In the genomic region with DNA sequence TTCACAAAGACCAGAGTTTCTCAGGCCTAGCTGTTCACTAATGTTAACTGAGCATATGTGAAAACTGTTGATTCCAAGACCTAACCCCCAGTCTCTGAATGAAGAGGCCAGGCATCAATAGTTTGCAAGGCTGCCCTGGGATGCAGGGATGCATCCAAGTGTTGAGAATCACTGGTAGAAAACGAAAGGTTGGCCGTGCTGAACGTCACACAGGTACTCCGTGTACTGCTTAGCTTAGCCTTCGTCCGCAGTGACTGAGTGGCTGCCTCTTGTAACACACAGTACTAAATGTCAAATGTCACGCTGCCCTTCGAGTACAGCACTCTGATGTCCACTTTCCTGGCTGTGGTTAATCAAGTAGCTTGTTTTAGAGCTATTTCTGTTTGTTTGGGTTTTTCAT, we compare ENCODE assay signal across 20 mouse cellular contexts. TPM values are rescaled to one million over a fixed set of nuclear protein-coding genes. Genes with fewer than 3 reads are reported as not detected.
"Had no signal": no experiment of that assay in that cellular context is flagged by ENCODE, and none has a peak within 500 bp of the region (broad histone marks: within the 10 kb centered on the region; RNA-seq: fewer than 3 reads in every experiment).

No protein-coding gene starts in this region.

- H3K36me3 ChIP-seq: lung, embryonic 15.5 days; midbrain, embryonic 10.5 days; midbrain, embryonic 12.5 days; neural tube, embryonic 13.5 days; neural tube, embryonic 15.5 days had no signal

- H3K9me3 ChIP-seq: lung, embryonic 15.5 days; midbrain, embryonic 10.5 days; midbrain, embryonic 12.5 days; neural tube, embryonic 13.5 days; neural tube, embryonic 15.5 days had no signal

- ATAC-seq: midbrain, embryonic 16.5 days had no signal

- DNase-seq: lung, adult 2 months; lung, postnatal 14 days; midbrain, embryonic 14.5 days; retina, postnatal 1 day; right cerebral cortex, adult 18-20 months; right cerebral cortex, postnatal 25 days; right cerebral cortex, postnatal 4 days; spleen, adult 18-20 months; thymus, adult 18-20 months; thymus, postnatal 14 days; thymus, postnatal 36 days had no signal

- H3K27me3 ChIP-seq: lung, embryonic 15.5 days; midbrain, embryonic 12.5 days; neural tube, embryonic 13.5 days; neural tube, embryonic 15.5 days had no signal

- H3K9ac ChIP-seq: liver, embryonic 14.5 days; lung, embryonic 15.5 days; midbrain, embryonic 12.5 days; neural tube, embryonic 13.5 days; neural tube, embryonic 15.5 days had no signal

- H3K4me1 ChIP-seq: lung, embryonic 15.5 days; midbrain, embryonic 10.5 days; midbrain, embryonic 12.5 days; neural tube, embryonic 13.5 days; neural tube, embryonic 15.5 days had no signal

- H3K4me3 ChIP-seq: lung, embryonic 15.5 days; midbrain, embryonic 10.5 days; midbrain, embryonic 12.5 days; myocyte; neural tube, embryonic 13.5 days; neural tube, embryonic 15.5 days had no signal

- H3K4me2 ChIP-seq: lung, embryonic 15.5 days; midbrain, embryonic 12.5 days; neural tube, embryonic 13.5 days; neural tube, embryonic 15.5 days had no signal

- H3K27ac ChIP-seq: liver, embryonic 14.5 days; lung, embryonic 15.5 days; midbrain, embryonic 10.5 days; midbrain, embryonic 12.5 days; neural tube, embryonic 13.5 days; neural tube, embryonic 15.5 days had no signal

RNA-seq across cellular contexts. Expression of a gene that starts 46.0 kb away (rescaled TPM):
- total RNA-seq: megakaryocyte, adult 5-6 weeks had no signal
- polyA plus RNA-seq: myocyte had no signal
